Mouse (Mus musculus): Measurements from ENCODE around the gene Slamf1. TPM values are rescaled to one million over a fixed set of nuclear protein-coding genes. Genes with fewer than 3 reads are reported as not detected.

The Slamf1 gene
- polyA plus RNA-seq, 1 experiment from 2014 or later, result 0.27 TPM

Other genes starting within 250 kb of the Slamf1 start
- not detected in 2 replicates for gene Itln1, start 231.8 kb upstream of the Slamf1 start, polyA plus RNA-seq (2014; fragmentation: Nextera tagmentation; extraction: Ambion mirVana)
- not detected in 2 replicates for gene Cd244a, start 207.9 kb upstream of the Slamf1 start, polyA plus RNA-seq (2014; fragmentation: Nextera tagmentation; extraction: Ambion mirVana)
- not detected in 2 replicates for gene Ly9, start 159.7 kb upstream of the Slamf1 start, polyA plus RNA-seq (2014; fragmentation: Nextera tagmentation; extraction: Ambion mirVana)
- not detected in 2 replicates for gene Slamf7, start 114.1 kb upstream of the Slamf1 start, polyA plus RNA-seq (2014; fragmentation: Nextera tagmentation; extraction: Ambion mirVana)
- not detected in 2 replicates for gene Cd48, start 85.1 kb upstream of the Slamf1 start, polyA plus RNA-seq (2014; fragmentation: Nextera tagmentation; extraction: Ambion mirVana)
- 0.69 and 0.87 TPM in 2 replicates for gene Cd84, start 72.6 kb downstream of the Slamf1 start, polyA plus RNA-seq (2014; fragmentation: Nextera tagmentation; extraction: Ambion mirVana)
- not detected in 2 replicates for gene Gm10521, start 128.5 kb downstream of the Slamf1 start, polyA plus RNA-seq (2014; fragmentation: Nextera tagmentation; extraction: Ambion mirVana)
- 0.11 TPM in 1 of 2 replicates, not detected in the other for gene Slamf6, start 150.4 kb downstream of the Slamf1 start, polyA plus RNA-seq (2014; fragmentation: Nextera tagmentation; extraction: Ambion mirVana)